Mouse (Mus musculus): ENCODE measurements at regions not wholly inside any gene's neighbourhood (a gene's known extent, or its start where the extent isn't known, plus 50 kb on each side); places are given as distances from the start of the nearest gene placed in this dataset.

GRCm38 (mm10) chr1:98192671-98193070 lies 97.2 kb upstream of the Pam start:
- no peak for DNase-seq (ENCODE audit: extremely low spot score in 1 of 2, low spot score in 1 of 2)

- DNase-seq (ENCODE audit: extremely low spot score in 1 of 2, low spot score in 1 of 2) = peak in 1 of 2 experiments; percentile 21
Measured at GRCm38 (mm10) chr1:98192044-98192484, 96.6 kb upstream of the Pam start.

- DNase-seq (ENCODE audit: extremely low spot score in 1 of 2, low spot score in 1 of 2) = no peak
Measured at GRCm38 (mm10) chr1:98191331-98191730, 95.9 kb upstream of the Pam start.

- peak in 1 of 2 experiments; percentile 12 for DNase-seq (ENCODE audit: extremely low spot score in 1 of 2, low spot score in 1 of 2)
Measured at GRCm38 (mm10) chr1:98190741-98191140, 95.3 kb upstream of the Pam start.

GRCm38 (mm10) chr1:98189991-98190471 lies 94.6 kb upstream of the Pam start:
- peak; percentile 24 to 48 for DNase-seq (ENCODE audit: extremely low spot score in 1 of 2, low spot score in 1 of 2)

- DNase-seq (ENCODE audit: extremely low spot score in 1 of 2, low spot score in 1 of 2) = no peak
Measured at GRCm38 (mm10) chr1:98180372-98180771, 84.9 kb upstream of the Pam start.

- DNase-seq (ENCODE audit: extremely low spot score in 1 of 2, low spot score in 1 of 2) = peak; percentile 30 to 68
Measured at GRCm38 (mm10) chr1:98179030-98179429, 83.6 kb upstream of the Pam start.

GRCm38 (mm10) chr1:98174811-98175132 lies 79.3 kb upstream of the Pam start:
- no peak for DNase-seq (ENCODE audit: extremely low spot score in 1 of 2, low spot score in 1 of 2)

GRCm38 (mm10) chr1:98173907-98174810 lies 78.7 kb upstream of the Pam start:
- no peak for DNase-seq (ENCODE audit: extremely low spot score in 1 of 2, low spot score in 1 of 2)

GRCm38 (mm10) chr1:98173431-98173830 lies 78.0 kb upstream of the Pam start:
- DNase-seq (ENCODE audit: extremely low spot score in 1 of 2, low spot score in 1 of 2) = no peak

GRCm38 (mm10) chr1:98171291-98171690 lies 75.8 kb upstream of the Pam start:
- DNase-seq (ENCODE audit: extremely low spot score in 1 of 2, low spot score in 1 of 2) = no peak

GRCm38 (mm10) chr1:98169352-98169751 lies 73.9 kb upstream of the Pam start:
- DNase-seq (ENCODE audit: extremely low spot score in 1 of 2, low spot score in 1 of 2) = no peak

GRCm38 (mm10) chr1:98167800-98168199 lies 72.4 kb upstream of the Pam start:
- no peak for DNase-seq (ENCODE audit: extremely low spot score in 1 of 2, low spot score in 1 of 2)

GRCm38 (mm10) chr1:98162639-98162927 lies 67.1 kb upstream of the Pam start:
- DNase-seq (ENCODE audit: extremely low spot score in 1 of 2, low spot score in 1 of 2) = no peak

- DNase-seq (ENCODE audit: extremely low spot score in 1 of 2, low spot score in 1 of 2) = no peak
Measured at GRCm38 (mm10) chr1:98161882-98162638, 66.6 kb upstream of the Pam start.

- DNase-seq (ENCODE audit: extremely low spot score in 1 of 2, low spot score in 1 of 2) = no peak
Measured at GRCm38 (mm10) chr1:98158969-98159368, 63.5 kb upstream of the Pam start.

- DNase-seq (ENCODE audit: extremely low spot score in 1 of 2, low spot score in 1 of 2) = no peak
Measured at GRCm38 (mm10) chr1:98147361-98147760, 51.9 kb upstream of the Pam start.

Measured in layer of hippocampus, postnatal 25 days (tissue).